Mouse (Mus musculus) hindbrain, embryonic 12.5 days (tissue): ENCODE results near the gene Vps26b. TPM values are rescaled to one million over a fixed set of nuclear protein-coding genes. Genes with fewer than 3 reads are reported as not detected.

Source experiments
- ATAC-seq: fragments of 200-750 bp; cut with Nextera tagmentation; 2 replicates; pipeline ENCODE4 v1.8.0; 2017; ENCODE audit warnings: moderate TSS enrichment; ENCODE audit not compliant: low FRiP score
- H3K27ac ChIP-seq: fragments of 300-500 bp; sonication (generic); 2 replicates; pipeline ENCODE4 v1.5.1; 2016; ENCODE audit warnings: mild to moderate bottlenecking
- H3K27me3 ChIP-seq: fragments of 300-500 bp; sonication (generic); 2 replicates; pipeline ENCODE4 v1.6.1; 2016; ENCODE audit warnings: mild to moderate bottlenecking
- H3K36me3 ChIP-seq: fragments of 300-500 bp; sonication (generic); 2 replicates; pipeline ENCODE4 v1.6.1; 2016; ENCODE audit warnings: mild to moderate bottlenecking
- H3K4me1 ChIP-seq: fragments of 300-500 bp; sonication (generic); 2 replicates; pipeline ENCODE4 v1.6.1; 2016
- H3K4me2 ChIP-seq: fragments of 300-500 bp; sonication (generic); replicated peaks from 2 replicates; pipeline ENCODE4 v1.6.1; 2016; ENCODE audit warnings: mild to moderate bottlenecking
- H3K4me3 ChIP-seq: fragments of 300-500 bp; sonication (generic); 2 replicates; pipeline ENCODE4 v1.5.1; 2016; ENCODE audit warnings: mild to moderate bottlenecking
- H3K9ac ChIP-seq: fragments of 300-500 bp; sonication (generic); 2 replicates; pipeline ENCODE4 v1.6.1; 2016; ENCODE audit warnings: mild to moderate bottlenecking, moderate library complexity
- H3K9me3 ChIP-seq: fragments of 300-500 bp; sonication (generic); replicated peaks from 2 replicates; pipeline ENCODE4 v1.6.1; 2016; ENCODE audit warnings: mild to moderate bottlenecking
- WGBS: fragments of 180-500 bp; shearing (Covaris S2); methylation state at CpG from one replicate; pipeline ENCODE4 v1.1.7; 2016; 5-methylcytosine and 5-hydroxymethylcytosine counted together
- polyA plus RNA-seq: library from polyadenylated mRNA; unstranded; fragments of >200 nt; fragmentation: Nextera tagmentation; extraction: Ambion mirVana; gene quantifications from 2 replicates; pipeline ENCODE4 v1.2.1, GENCODE M21; 2016

Vps26b gene
- polyA plus RNA-seq, 1 experiment from 2014 or later, result 68.6 TPM

DNA sequence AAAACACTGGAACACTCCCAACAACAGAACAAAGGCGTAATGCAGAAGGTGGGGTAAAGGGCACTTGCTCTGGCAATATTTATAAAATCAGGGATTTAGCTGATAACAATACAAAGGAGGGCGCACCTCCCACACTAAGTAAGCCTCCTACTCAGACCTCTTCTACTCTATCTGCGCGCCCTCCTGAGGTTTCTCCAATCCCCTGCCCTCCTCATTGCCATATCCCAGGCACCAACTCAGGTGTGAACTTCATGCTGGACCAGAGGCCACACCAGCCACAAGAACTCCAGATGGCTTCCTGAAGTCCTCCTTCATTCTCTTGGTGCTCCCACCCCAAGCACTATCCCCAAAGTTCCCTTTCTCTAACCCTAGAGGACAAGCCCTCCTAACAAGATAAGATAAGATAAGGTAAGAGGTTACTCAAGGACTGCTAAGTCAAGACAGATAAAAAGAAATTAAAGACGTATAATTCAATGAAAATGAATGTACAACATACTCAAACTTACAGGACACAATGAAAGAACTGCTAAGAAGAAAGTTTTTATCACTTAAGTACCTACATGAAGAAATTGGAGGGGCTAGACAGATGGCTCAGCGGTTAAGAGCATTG lies 44.1 kb downstream of the Vps26b start:
- Histone ChIP-seq H3K4me3 (no peak overlapping the region), H3K4me1 (no peaks in the 10 kb centered on the region), H3K9ac (no peak overlapping the region), H3K4me2 (no peak overlapping the region), H3K36me3 (peaks cover 47% of the 10 kb centered on the region), H3K9me3 (no peaks in the 10 kb centered on the region), H3K27ac (no peak overlapping the region), H3K27me3 (no peaks in the 10 kb centered on the region)
- 98% methylated on average over 6 of the region's 6 CpGs for WGBS
- ATAC-seq, result no peak

DNA sequence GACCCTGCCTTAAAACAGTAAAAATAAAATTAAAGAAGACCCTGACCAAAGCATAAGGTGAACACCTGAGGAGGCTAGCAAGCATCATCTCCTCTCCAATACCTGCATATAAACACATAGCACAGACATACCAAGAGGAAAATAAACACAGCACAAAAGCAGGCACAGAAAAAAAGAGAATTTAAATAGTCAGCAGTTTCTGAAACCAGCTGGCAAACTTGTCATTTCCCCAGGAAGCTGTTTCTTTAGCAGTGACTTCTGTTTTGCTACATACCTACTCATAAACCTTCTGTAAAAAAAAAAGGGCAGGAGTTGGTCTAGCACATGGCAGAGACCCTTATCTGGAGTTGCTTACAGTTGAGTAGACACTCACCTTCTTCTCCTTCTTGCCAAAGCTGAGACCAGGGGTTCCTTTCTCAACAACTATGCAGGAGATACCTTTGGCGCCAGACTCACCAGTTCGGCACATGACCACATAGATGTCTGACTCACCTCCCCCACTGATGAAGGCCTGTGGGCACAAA lies 44.7 kb downstream of the Vps26b start:
- Histone ChIP-seq H3K4me2 (no peak overlapping the region), H3K9ac (no peak overlapping the region), H3K4me1 (no peaks in the 10 kb centered on the region), H3K4me3 (no peak overlapping the region), H3K9me3 (no peaks in the 10 kb centered on the region), H3K36me3 (peaks cover 41% of the 10 kb centered on the region), H3K27me3 (no peaks in the 10 kb centered on the region), H3K27ac (no peak overlapping the region)
- WGBS, result 97% methylated on average over 2 of the region's 2 CpGs
- ATAC-seq, result no peak

DNA sequence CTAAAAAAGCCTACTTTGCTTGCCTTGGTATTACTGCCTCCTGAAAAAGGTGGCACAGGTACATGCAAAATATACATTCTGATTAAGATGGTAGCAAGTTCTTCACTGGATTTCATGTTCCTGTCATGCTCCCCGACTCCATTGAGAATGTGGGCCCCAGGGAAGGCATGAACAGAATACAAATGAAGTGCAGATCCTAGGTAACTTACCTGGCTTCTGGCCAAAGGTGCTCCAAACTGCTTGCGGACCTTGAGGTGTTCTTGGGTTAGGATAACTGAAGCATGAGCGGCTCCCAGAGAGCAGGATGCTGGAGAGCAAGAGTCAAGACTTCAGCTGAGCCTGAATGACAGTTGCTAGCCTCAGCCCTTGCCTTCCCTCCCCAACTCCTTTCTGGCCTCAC lies 51.1 kb downstream of the Vps26b start:
- H3K27me3 ChIP-seq, result no peaks in the 10 kb centered on the region
- no peak for ATAC-seq
- H3K27ac ChIP-seq, result no peak overlapping the region
- 94% methylated on average over 3 of the region's 3 CpGs for WGBS
- H3K4me2 ChIP-seq, result no peak overlapping the region
- no peak overlapping the region for H3K4me3 ChIP-seq
- H3K36me3 ChIP-seq, result peaks cover 47% of the 10 kb centered on the region
- H3K9me3 ChIP-seq, result no peaks in the 10 kb centered on the region
- H3K4me1 ChIP-seq, result no peaks in the 10 kb centered on the region
- no peak overlapping the region for H3K9ac ChIP-seq

DNA sequence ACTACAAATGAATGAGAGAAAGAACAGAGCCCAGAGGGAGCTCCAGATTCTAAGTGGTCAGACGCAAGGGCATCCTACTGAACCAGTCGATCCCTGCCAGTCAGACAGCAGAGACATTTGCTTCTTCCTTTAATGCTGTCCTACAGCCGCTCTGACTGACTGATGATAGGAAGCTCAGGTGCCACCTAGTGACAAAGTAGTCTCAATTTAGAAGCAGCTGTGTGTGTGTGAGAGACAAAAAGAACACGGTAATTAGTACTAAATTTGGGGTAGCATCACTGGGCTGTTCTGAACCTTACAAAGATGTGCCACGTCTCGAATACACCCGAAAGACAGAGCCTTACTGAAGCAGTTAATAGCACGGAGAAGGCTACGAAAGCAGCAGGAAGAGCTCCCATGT lies 52.1 kb downstream of the Vps26b start:
- peaks cover 54% of the 10 kb centered on the region for H3K36me3 ChIP-seq
- H3K27me3 ChIP-seq, result no peaks in the 10 kb centered on the region
- H3K27ac ChIP-seq, result no peak overlapping the region
- 93% methylated on average over 9 of the region's 9 CpGs for WGBS
- no peak for ATAC-seq
- no peaks in the 10 kb centered on the region for H3K9me3 ChIP-seq
- H3K4me3 ChIP-seq, result no peak overlapping the region
- H3K9ac ChIP-seq, result no peak overlapping the region
- H3K4me2 ChIP-seq, result no peak overlapping the region
- H3K4me1 ChIP-seq, result no peaks in the 10 kb centered on the region

Other genes starting within 250 kb of the Vps26b start
- gene Glb1l2, start 223.6 kb downstream of the Vps26b start, polyA plus RNA-seq, result 2.8 and 3.3 TPM in 2 replicates
- not detected in 2 replicates for gene Glb1l3, start 169.2 kb downstream of the Vps26b start, polyA plus RNA-seq
- gene Gm1110, start 107.0 kb downstream of the Vps26b start, polyA plus RNA-seq, result 0.23 and 0.30 TPM in 2 replicates
- gene Acad8, start 30.5 kb downstream of the Vps26b start, polyA plus RNA-seq, result 36.2 and 36.6 TPM in 2 replicates
- gene Thyn1, start 30.4 kb downstream of the Vps26b start, polyA plus RNA-seq, result 134 and 141 TPM in 2 replicates
- gene Ncapd3, start 110 bp upstream of the Vps26b start, polyA plus RNA-seq, result 27.8 TPM in 2 replicates
- 131 and 133 TPM in 2 replicates for gene Jam3, start 125.4 kb upstream of the Vps26b start, polyA plus RNA-seq